Mouse (Mus musculus) kidney, adult 2 months (tissue): Measurements from ENCODE around the gene Megf11.

Experiments
- CTCF ChIP-seq: fragments of 200-500 bp; conservative IDR thresholded peaks from 2 replicates; pipeline ENCODE4 v1.5.1; 2011; ENCODE audit warnings: low read depth, mild to moderate bottlenecking, control low read depth, low read length, moderate library complexity, mixed read lengths; ENCODE audit not compliant: insufficient read depth, insufficient read length
- POLR2A ChIP-seq: fragments of 200-500 bp; IDR thresholded peaks from one replicate; pipeline ENCODE4 v1.6.1; 2011; ENCODE audit warnings: low read depth, low read length, control low read depth

DNA sequence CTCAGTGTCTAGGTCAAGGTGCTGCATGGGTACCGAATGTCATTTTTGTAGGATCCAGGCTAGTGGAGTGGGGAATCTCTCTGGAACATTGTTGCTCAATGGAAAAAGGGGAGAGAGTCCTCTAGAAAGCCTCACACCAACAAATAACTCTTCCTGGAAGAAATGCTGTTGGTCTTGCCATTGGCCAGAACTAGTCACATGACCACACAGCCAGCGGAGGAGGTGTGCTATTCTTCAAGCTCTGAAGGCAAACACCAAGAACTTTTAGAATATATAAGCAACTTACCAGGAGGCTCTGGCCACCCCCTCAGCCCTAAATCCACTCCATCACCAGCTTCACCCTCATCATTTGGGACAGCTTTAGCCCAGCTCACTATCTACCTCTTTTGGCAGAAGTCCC, 41.8 kb upstream of the Megf11 start:
- TF ChIP-seq CTCF (no peak), POLR2A (no peak)
